Mouse (Mus musculus): ENCODE data around the gene Rars.

Rars gene

GRCm38 (mm10) chr11:35769746-35770437 lies 64.4 kb downstream of the Rars start:
- DNase-seq (ENCODE audit: low spot score in 2 of 2): peak; percentile 44 to 53

- peak; percentile 98 to 99 for DNase-seq (ENCODE audit: low spot score in 2 of 2)
Measured at GRCm38 (mm10) chr11:35769188-35769745, 65.0 kb downstream of the Rars start, which contains the start of gene Pank3. Gene Pank3, plus strand, starts transcription at chr11:35769484.

- no peak for DNase-seq (ENCODE audit: low spot score in 2 of 2)
Measured at GRCm38 (mm10) chr11:35766845-35767244, 67.5 kb downstream of the Rars start.

GRCm38 (mm10) chr11:35760627-35761003 lies 73.7 kb downstream of the Rars start:
- no peak for DNase-seq (ENCODE audit: low spot score in 2 of 2)

GRCm38 (mm10) chr11:35760001-35760626 lies 74.2 kb downstream of the Rars start:
- DNase-seq (ENCODE audit: low spot score in 2 of 2): no peak

Data from right cerebral cortex, postnatal 36 days (tissue).